Mouse (Mus musculus) small intestine, adult 2 months (tissue): Measurements from ENCODE around the gene Dtx2.

Source experiments
- CTCF ChIP-seq: fragments of 200-500 bp; IDR thresholded peaks from 2 replicates; pipeline ENCODE4 v1.5.1; 2012; ENCODE audit warnings: low read depth, mild to moderate bottlenecking, control low read depth, inconsistent platforms, low read length, moderate library complexity, mixed read lengths; ENCODE audit not compliant: insufficient replicate concordance, insufficient read length; ENCODE audit errors: extremely low read depth
- POLR2A ChIP-seq: fragments of 200-500 bp; IDR thresholded peaks from 2 replicates; pipeline ENCODE4 v1.6.1; 2012; ENCODE audit warnings: low read depth, mild to moderate bottlenecking, control low read depth, inconsistent platforms, low read length, moderate library complexity

- TF ChIP-seq CTCF (no peak), POLR2A (no peak)
Measured at GRCm38 (mm10) chr5:136002325-136002724, 7.7 kb downstream of the Dtx2 start.
